Mouse (Mus musculus) C2C12 (cell line): ENCODE data around the gene Scpep1.
"Not testable (repeated sequence)": the region's sequence is repeated elsewhere in the genome, so short reads cannot be mapped to it uniquely, and the experiment has no call there.

Experiments
- CEBPB ChIP-seq: IDR thresholded peaks from one replicate; pipeline ENCODE4 v1.6.1; 2011; ENCODE audit warnings: low read depth, mild to moderate bottlenecking, control low read depth, moderate library complexity
- CTCF ChIP-seq: IDR thresholded peaks from one replicate; pipeline ENCODE4 v1.5.1; 2011; ENCODE audit not compliant: control insufficient read depth, insufficient read depth, insufficient read length

DNA sequence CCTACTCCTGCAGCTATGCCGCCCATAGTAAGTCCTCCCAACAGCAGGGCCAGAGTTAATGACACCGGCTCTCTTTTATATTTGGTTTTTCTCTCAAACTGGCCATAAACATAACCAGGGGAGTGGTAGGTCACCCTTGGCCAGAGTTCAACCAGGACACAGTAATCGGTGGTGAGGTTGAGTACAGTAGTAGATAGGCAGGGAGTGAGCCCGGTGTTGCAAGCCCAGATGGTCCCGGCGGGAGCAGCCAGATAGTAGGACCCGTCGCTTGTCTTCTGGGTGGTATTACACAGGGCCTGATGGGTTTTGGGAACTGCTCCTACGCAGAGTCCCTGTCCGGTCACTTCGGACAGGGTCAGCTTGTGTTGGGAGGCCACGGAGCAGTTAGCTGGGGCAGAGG lies 63.8 kb downstream of the Scpep1 start:
- TF ChIP-seq CTCF, CEBPB: not testable (repeated sequence)
